Mouse (Mus musculus): ENCODE measurements around the gene Clic1. TPM values are rescaled to one million over a fixed set of nuclear protein-coding genes. Genes with fewer than 3 reads are reported as not detected.

Clic1 gene
- polyA plus RNA-seq, 1 experiment from 2014 or later = 99.6 TPM

DNA sequence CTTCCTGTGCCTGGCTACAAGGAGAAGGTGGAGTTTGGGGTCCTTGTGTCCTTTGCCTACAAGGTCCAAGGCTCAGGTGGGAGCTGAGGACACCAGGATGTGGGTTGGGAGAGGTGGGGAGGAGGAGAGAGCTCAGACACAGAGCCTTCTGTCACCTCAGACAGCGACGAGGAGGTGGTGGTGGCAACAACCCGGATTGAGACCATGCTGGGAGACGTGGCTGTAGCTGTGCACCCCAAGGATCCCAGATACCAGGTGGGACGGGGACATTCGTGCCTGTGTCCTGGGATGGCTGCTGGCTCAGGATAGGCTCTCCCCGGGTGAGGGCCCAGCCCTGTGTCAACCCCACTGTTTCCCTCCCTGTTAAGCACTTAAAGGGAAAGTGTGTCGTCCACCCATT, 38.3 kb upstream of the Clic1 start:
- Histone ChIP-seq H3K9ac (replicated peaks) (no peak overlapping the region), H3K36me3 (peaks cover 98% of the 10 kb centered on the region), H3K27ac (no peak overlapping the region), H3K4me3 (replicated peaks) (no peak overlapping the region), H3K9me3 (no peaks in the 10 kb centered on the region), H3K4me1 (replicated peaks) (peaks cover 5% of the 10 kb centered on the region; the same call in 1 of the 2 replicates), H3K4me2 (replicated peaks) (no peak overlapping the region), H3K27me3 (no peaks in the 10 kb centered on the region)
- 96% methylated on average over 8 of the region's 8 CpGs for whole genome bisulfite sequencing
- ATAC-seq = no peak

DNA sequence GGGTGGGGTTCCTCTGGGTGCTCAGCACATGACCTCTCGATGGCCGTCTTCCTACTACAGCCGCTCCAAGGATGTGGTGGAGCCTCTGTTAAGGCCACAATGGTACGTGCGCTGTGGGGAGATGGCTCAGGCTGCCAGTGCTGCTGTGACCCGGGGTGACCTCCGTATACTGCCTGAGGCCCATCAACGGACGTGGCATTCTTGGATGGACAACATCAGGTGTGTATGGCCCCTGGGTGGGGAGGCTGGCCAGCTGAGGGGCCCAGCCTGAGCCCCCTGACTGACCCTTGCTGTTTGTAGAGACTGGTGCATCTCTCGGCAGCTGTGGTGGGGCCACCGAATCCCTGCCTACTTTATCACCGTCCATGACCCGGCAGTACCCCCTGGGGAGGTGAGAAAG, 37.3 kb upstream of the Clic1 start:
- no peak for ATAC-seq
- no peak overlapping the region for H3K4me2 ChIP-seq (replicated peaks)
- WGBS = 93% methylated on average over 13 of the region's 13 CpGs
- H3K27ac ChIP-seq = no peak overlapping the region
- H3K4me1 ChIP-seq (replicated peaks) = peaks cover 7% of the 10 kb centered on the region; the same call in 1 of the 2 replicates
- H3K9ac ChIP-seq (replicated peaks) = no peak overlapping the region
- H3K27me3 ChIP-seq = no peaks in the 10 kb centered on the region
- H3K9me3 ChIP-seq = no peaks in the 10 kb centered on the region
- H3K36me3 ChIP-seq = peaks cover 99% of the 10 kb centered on the region
- no peak overlapping the region for H3K4me3 ChIP-seq (replicated peaks)

DNA sequence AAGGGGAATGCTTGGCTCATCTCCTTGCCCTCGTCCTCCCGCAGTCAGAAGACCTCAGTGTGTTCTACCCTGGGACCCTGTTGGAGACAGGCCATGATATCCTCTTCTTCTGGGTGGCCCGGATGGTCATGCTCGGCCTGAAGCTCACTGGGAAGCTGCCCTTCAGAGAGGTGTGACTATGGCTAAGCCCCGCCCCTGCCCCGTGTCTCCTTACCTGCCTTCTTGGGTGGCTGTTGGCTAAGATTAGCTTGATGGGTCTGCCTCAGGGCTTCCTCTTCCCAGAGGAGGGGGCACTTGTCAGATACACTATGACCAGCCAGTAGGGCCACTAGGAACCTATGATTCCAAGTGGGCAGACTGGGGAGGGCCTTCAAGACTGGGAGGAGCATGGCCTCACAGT, 36.5 kb upstream of the Clic1 start:
- H3K36me3 ChIP-seq = peaks cover 95% of the 10 kb centered on the region

DNA sequence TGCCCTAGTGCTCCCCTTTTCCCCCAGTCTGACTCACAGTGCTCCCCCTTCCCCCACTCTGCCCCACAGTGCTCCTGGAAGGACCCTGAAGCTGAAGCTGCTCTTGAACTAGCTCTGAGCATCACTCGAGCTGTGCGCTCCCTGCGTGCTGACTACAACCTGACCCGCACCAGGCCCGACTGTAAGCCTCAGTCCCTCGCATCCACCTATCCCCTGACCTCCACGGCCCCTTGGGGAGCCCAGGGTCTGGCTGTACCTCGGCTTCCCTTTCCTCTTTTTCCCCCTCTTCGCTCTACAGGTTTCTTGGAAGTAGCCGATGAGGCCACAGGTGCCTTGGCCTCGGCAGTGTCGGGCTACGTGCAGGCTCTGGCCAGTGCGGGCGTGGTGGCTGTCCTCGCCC, 34.5 kb upstream of the Clic1 start:
- no peak overlapping the region for H3K4me3 ChIP-seq (replicated peaks)
- H3K36me3 ChIP-seq = peaks cover 76% of the 10 kb centered on the region
- no peak overlapping the region for H3K27ac ChIP-seq
- WGBS = 90% methylated on average over 16 of the region's 16 CpGs
- no peak overlapping the region for H3K9ac ChIP-seq (replicated peaks)
- no peak for ATAC-seq
- no peak overlapping the region for H3K4me2 ChIP-seq (replicated peaks)
- H3K27me3 ChIP-seq = no peaks in the 10 kb centered on the region
- H3K9me3 ChIP-seq = no peaks in the 10 kb centered on the region
- H3K4me1 ChIP-seq (replicated peaks) = peaks cover 7% of the 10 kb centered on the region; the same call in 1 of the 2 replicates

More for the DNA sequence above, 36.5 kb upstream of the Clic1 start:
- Histone ChIP-seq H3K4me2 (replicated peaks) (no peak overlapping the region), H3K9me3 (no peaks in the 10 kb centered on the region), H3K27me3 (no peaks in the 10 kb centered on the region), H3K27ac (no peak overlapping the region), H3K9ac (replicated peaks) (no peak overlapping the region), H3K4me3 (replicated peaks) (no peak overlapping the region), H3K4me1 (replicated peaks) (peaks cover 7% of the 10 kb centered on the region; the same call in 1 of the 2 replicates)
- ATAC-seq = no peak
- WGBS = 89% methylated on average over 6 of the region's 6 CpGs

DNA sequence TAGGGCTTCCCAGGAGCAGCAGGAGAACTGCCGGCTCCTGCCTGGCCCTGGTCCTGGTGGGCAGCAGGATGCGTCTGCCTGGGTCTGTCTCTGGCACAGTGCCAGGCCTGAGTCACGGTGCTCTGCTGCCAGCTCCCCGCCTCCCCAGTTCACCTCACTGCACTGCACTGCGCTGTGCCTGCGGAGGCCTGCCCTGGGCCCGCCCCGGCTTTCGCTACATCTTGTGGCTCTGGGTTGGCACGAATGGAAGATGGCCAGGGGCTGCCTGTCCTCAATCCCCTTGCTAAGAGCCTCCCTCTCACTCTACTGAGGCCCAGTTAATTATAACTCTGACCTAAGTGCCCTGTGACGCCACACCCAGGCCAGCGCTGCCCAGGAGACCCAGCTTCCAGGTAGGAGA, 33.4 kb upstream of the Clic1 start, which contains the start of gene Vwa7:
TSS of gene Vwa7 (plus strand) at position 204 of the 400 bp plus-strand sequence.
- peaks cover 14% of the 10 kb centered on the region for H3K4me1 ChIP-seq (replicated peaks)
- peak; percentile 34 for ATAC-seq
- WGBS = 74% methylated on average over 12 of the region's 12 CpGs
- H3K27ac ChIP-seq = peak within 1 kb of the TSS; percentile 44
- H3K36me3 ChIP-seq = peaks cover 65% of the 10 kb centered on the region
- no peak within 1 kb of the TSS for H3K4me3 ChIP-seq (replicated peaks)
- no peaks in the 10 kb centered on the region for H3K27me3 ChIP-seq
- peak within 1 kb of the TSS; percentile 36; the same call in 1 of the 2 replicates for H3K9ac ChIP-seq (replicated peaks)
- no peaks in the 10 kb centered on the region for H3K9me3 ChIP-seq
- H3K4me2 ChIP-seq (replicated peaks) = no peak within 1 kb of the TSS

DNA sequence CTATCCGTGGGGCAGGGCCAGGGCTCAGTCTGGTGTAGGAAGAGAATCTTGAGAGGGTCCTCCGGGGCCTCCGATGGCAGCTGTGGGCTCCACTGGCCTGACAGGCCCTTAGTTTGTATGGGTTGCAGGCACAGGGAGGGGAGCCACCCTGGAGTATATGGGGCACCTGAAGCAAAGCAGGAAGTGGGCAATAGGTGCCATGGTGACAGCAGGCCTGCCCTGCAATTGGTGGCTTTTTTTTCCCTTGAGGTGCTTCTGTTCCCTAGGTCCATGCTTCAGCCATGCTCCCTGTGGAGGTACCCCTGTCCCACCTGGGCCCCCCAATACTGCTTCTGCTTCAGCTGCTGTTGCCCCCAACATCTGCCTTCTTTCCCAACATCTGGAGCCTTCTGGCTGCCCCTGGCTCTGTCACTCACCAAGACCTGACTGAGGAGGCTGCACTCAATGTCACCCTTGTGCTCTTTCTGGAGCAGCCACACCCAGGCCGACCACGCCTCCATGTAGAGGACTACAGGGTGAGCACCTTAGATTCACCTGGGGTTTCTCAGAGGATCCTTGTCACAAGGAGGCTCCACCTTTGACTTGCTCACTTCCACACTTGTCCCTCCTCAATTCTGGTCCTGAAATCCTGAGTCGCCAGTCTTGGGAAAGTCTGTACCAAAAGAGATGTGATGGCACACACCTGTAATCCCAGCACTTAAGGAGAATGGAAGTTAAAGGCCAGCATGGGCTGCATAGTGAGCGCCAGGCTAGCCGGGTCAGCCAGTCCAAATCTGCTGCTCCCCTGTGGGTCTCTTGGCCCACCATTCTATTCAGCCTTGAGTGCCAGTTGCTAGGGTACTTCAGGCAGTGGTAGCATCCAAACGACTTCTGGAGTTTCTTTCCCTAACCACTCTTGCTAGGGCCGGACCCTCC, 32.7 kb upstream of the Clic1 start:
- Histone ChIP-seq H3K9me3 (no peaks in the 10 kb centered on the region), H3K27ac (peak overlapping the region; percentile 44), H3K36me3 (peaks cover 59% of the 10 kb centered on the region), H3K4me1 (replicated peaks) (peaks cover 20% of the 10 kb centered on the region), H3K27me3 (no peaks in the 10 kb centered on the region), H3K9ac (replicated peaks) (peak overlapping the region; percentile 36; the same call in 1 of the 2 replicates), H3K4me3 (replicated peaks) (no peak overlapping the region), H3K4me2 (replicated peaks) (no peak overlapping the region)
- no peak for ATAC-seq
- 86% methylated on average over 10 of the region's 10 CpGs for WGBS

DNA sequence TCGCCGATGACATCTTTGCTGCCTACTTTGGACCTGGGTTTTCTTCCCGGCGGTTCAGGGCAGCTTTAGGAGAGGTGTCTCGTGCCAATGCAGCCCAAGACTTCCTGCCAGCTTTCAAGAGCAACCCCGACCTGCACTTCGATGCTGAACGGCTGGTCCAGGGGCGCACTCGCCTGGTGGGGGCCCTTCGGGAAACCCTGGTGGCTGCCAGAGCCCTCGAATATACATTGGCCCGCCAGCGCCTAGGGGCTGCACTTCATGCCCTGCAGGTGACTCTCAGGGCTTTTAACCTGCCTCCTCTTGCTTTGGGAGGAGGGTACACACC, 32.1 kb upstream of the Clic1 start:
- ATAC-seq = no peak
- Histone ChIP-seq H3K9ac (replicated peaks) (no peak overlapping the region), H3K4me2 (replicated peaks) (no peak overlapping the region), H3K9me3 (no peaks in the 10 kb centered on the region), H3K27ac (no peak overlapping the region), H3K27me3 (no peaks in the 10 kb centered on the region), H3K4me1 (replicated peaks) (peaks cover 20% of the 10 kb centered on the region), H3K36me3 (peaks cover 52% of the 10 kb centered on the region), H3K4me3 (replicated peaks) (no peak overlapping the region)
- WGBS = 73% methylated on average over 14 of the region's 14 CpGs

DNA sequence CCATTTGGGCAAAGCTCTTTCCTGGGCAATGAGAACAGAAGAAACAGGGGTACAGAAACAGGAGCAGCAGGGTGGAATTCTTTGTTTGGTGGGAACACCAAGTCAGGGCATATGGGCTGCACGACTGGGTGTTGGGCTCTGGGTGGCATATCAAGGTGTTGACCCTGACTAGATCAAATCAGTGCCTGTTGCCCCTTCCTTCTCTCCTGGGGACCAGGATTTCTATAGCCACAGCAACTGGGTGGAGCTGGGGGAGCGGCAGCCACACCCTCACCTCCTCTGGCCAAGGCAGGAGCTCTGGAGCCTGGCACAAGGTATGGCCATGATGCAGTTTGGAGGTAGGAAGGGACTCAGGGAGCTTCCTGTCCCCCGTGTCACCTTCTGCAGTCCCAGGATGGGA, 31.6 kb upstream of the Clic1 start:
- no peak overlapping the region for H3K4me2 ChIP-seq (replicated peaks)
- H3K27me3 ChIP-seq = no peaks in the 10 kb centered on the region
- peaks cover 20% of the 10 kb centered on the region for H3K4me1 ChIP-seq (replicated peaks)
- no peak overlapping the region for H3K9ac ChIP-seq (replicated peaks)
- H3K9me3 ChIP-seq = no peaks in the 10 kb centered on the region
- WGBS = 90% methylated on average over 3 of the region's 3 CpGs
- no peak for ATAC-seq
- H3K27ac ChIP-seq = no peak overlapping the region
- no peak overlapping the region for H3K4me3 ChIP-seq (replicated peaks)
- peaks cover 47% of the 10 kb centered on the region for H3K36me3 ChIP-seq

DNA sequence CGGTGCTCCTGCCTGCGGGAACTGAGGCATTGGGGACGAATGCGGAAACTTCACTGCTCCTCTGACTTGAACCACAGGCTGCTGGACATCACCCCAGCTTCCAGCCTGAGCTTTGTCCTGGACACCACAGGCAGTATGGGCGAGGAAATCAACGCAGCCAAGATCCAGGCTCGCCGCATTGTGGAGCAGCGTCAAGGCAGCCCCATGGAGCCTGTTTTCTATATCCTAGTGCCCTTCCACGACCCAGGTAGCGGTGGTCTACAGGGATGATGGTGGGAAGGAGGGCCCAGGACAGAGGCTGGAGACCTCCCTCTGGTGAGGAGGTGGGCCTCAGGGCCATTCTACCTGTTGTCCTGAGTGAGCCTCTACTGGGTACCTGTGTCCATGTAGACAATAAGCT, 29.9 kb upstream of the Clic1 start:
- Histone ChIP-seq H3K4me1 (replicated peaks) (peaks cover 20% of the 10 kb centered on the region), H3K27me3 (no peaks in the 10 kb centered on the region), H3K27ac (no peak overlapping the region), H3K4me2 (replicated peaks) (no peak overlapping the region), H3K36me3 (peaks cover 30% of the 10 kb centered on the region), H3K9ac (replicated peaks) (peak overlapping the region; percentile 14; the same call in 1 of the 2 replicates), H3K9me3 (no peaks in the 10 kb centered on the region), H3K4me3 (replicated peaks) (no peak overlapping the region)
- ATAC-seq = no peak
- WGBS = 71% methylated on average over 11 of the region's 11 CpGs

DNA sequence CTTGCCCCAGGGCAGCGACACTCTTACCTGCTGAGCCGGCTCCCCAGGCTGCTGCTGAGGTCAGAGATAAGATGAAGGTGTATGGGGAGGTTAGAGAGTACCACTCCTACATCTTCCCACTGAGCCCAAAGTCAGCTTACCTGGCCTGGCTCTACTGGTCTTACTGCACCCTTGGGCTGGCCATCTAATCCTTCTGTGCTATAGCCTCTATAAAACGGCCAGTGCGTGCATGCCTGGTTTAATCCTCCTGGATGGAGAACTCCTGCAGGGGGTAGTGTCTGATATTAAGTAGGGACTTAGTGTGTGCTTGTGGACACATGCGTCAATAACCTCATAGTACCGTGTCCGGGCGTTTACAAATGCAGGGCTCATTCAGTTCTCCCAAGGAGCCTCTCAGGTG, 29.2 kb upstream of the Clic1 start:
- no peaks in the 10 kb centered on the region for H3K9me3 ChIP-seq
- 86% methylated on average over 8 of the region's 8 CpGs for WGBS
- no peaks in the 10 kb centered on the region for H3K27me3 ChIP-seq
- no peak overlapping the region for H3K27ac ChIP-seq
- H3K4me2 ChIP-seq (replicated peaks) = no peak overlapping the region
- ATAC-seq = no peak
- H3K9ac ChIP-seq (replicated peaks) = no peak overlapping the region
- H3K4me1 ChIP-seq (replicated peaks) = peaks cover 20% of the 10 kb centered on the region
- H3K36me3 ChIP-seq = peaks cover 24% of the 10 kb centered on the region
- no peak overlapping the region for H3K4me3 ChIP-seq (replicated peaks)

DNA sequence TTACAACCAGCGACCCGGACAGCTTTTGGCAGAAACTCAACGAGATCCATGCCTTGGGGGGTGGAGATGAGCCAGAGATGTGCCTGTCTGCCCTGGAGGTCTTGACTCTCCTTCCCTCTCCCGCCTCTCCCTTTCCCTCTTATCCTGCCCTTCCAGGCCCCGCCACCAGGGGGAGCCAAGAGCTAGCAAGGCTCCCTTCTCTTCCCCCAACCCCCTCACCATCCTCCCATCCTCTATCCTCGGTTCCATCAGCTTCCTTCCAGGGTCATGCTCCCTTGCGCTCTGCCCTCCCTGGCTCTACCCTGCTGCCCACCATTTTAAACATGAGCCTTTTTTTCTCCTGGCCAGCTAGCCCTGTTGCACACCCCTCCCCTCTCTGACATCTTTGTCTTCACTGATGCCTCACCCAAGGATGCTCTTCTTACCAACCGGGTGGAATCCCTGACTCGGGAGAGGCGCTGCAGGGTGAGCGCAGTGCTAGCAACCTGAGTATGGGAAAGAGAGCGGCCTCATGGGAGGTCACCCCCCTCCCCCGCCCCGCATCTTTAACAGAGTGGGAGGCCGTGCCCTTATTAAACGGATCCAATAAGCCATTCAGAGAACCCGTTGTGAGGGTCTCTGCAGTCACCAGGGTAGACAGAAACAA, 28.5 kb upstream of the Clic1 start:
- Histone ChIP-seq H3K36me3 (peaks cover 16% of the 10 kb centered on the region), H3K9ac (replicated peaks) (peak overlapping the region; percentile 37), H3K4me3 (replicated peaks) (no peak overlapping the region), H3K4me1 (replicated peaks) (peaks cover 23% of the 10 kb centered on the region), H3K4me2 (replicated peaks) (peak overlapping the region; percentile 32), H3K27me3 (no peaks in the 10 kb centered on the region), H3K9me3 (no peaks in the 10 kb centered on the region), H3K27ac (peak overlapping the region; percentile 39; the same call in 1 of the 2 replicates)
- 4% methylated on average over 17 of the region's 17 CpGs for WGBS
- ATAC-seq = peak; percentile 69

DNA sequence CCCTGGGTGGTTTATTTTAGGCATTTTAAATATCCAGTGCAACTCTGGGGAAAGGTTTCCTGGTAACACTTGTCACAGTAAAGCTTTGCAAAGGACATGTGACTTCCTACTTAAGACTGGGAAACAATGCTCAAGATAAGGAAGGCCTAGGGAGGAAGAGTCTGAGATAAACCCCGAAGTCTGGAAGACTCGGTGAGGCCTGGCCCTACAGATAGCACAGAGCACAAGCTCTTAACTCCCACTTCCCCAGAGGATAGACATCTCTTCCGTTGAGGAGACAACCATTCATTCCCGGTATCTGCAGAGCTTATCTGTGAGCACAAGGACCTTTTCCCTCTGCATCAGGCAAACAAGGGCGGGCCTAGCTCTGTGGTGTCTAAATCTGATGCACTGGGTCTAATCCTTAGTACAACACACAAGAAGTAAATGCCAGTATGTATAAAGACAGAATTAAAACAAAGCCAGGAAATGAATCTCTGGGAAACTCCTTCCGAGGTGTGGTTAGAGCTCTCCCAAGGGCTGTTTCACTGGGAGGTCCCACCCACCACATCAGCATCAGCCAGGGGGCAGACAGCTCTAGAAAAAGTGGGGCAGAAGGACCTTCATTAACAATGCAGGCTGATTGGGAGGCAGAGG, 27.8 kb upstream of the Clic1 start:
- H3K9ac ChIP-seq (replicated peaks) = peak overlapping the region; percentile 37
- H3K27me3 ChIP-seq = no peaks in the 10 kb centered on the region
- ATAC-seq = no peak
- peaks cover 21% of the 10 kb centered on the region for H3K4me1 ChIP-seq (replicated peaks)
- no peak overlapping the region for H3K27ac ChIP-seq
- no peak overlapping the region for H3K4me3 ChIP-seq (replicated peaks)
- peak overlapping the region; percentile 32; the same call in 1 of the 2 replicates for H3K4me2 ChIP-seq (replicated peaks)
- H3K9me3 ChIP-seq = no peaks in the 10 kb centered on the region
- H3K36me3 ChIP-seq = peaks cover 9% of the 10 kb centered on the region
- WGBS = 57% methylated on average over 6 of the region's 6 CpGs

All from midbrain, embryonic 13.5 days (tissue).